Mouse (Mus musculus) hindbrain, embryonic 15.5 days (tissue): ENCODE measurements around the gene Fndc10. TPM values are rescaled to one million over a fixed set of nuclear protein-coding genes. Genes with fewer than 3 reads are reported as not detected.

ENCODE experiments used
- ATAC-seq: fragments of 200-750 bp; cut with Nextera tagmentation; 2 replicates; pipeline ENCODE4 v1.8.0; 2017; ENCODE audit warnings: low read depth, moderate number of reproducible peaks, moderate TSS enrichment; ENCODE audit not compliant: low FRiP score
- H3K27ac ChIP-seq: fragments of 300-500 bp; sonication (generic); replicated peaks from 2 replicates; pipeline ENCODE4 v1.5.1; 2015; ENCODE audit warnings: mild to moderate bottlenecking, inconsistent platforms
- H3K27me3 ChIP-seq: fragments of 300-500 bp; sonication (generic); 2 replicates; pipeline ENCODE4 v1.6.1; 2015; ENCODE audit warnings: control low read depth, inconsistent platforms
- H3K36me3 ChIP-seq: fragments of 300-500 bp; sonication (generic); 2 replicates; pipeline ENCODE4 v1.6.1; 2015; ENCODE audit warnings: control low read depth, inconsistent platforms
- H3K4me1 ChIP-seq: fragments of 300-500 bp; sonication (generic); replicated peaks from 2 replicates; pipeline ENCODE4 v1.6.1; 2015; ENCODE audit warnings: control low read depth, inconsistent platforms
- H3K4me2 ChIP-seq: fragments of 300-500 bp; sonication (generic); 2 replicates; pipeline ENCODE4 v1.6.1; 2015; ENCODE audit warnings: moderate library complexity, mild to moderate bottlenecking, inconsistent platforms
- H3K4me3 ChIP-seq: fragments of 300-500 bp; sonication (generic); 2 replicates; pipeline ENCODE4 v1.5.1; 2015; ENCODE audit warnings: mild to moderate bottlenecking, inconsistent platforms
- H3K9ac ChIP-seq: fragments of 300-500 bp; sonication (generic); 2 replicates; pipeline ENCODE4 v1.6.1; 2015; ENCODE audit warnings: inconsistent platforms
- H3K9me3 ChIP-seq: fragments of 300-500 bp; sonication (generic); 2 replicates; pipeline ENCODE4 v1.6.1; 2016; ENCODE audit warnings: control low read depth, inconsistent platforms
- WGBS: fragments of 180-500 bp; shearing (Covaris S2); methylation state at CpG from one replicate; pipeline ENCODE4 v1.1.7; 2015; 5-methylcytosine and 5-hydroxymethylcytosine counted together
- polyA plus RNA-seq: library from polyadenylated mRNA; unstranded; fragments of >200 nt; fragmentation: Nextera tagmentation; extraction: Ambion mirVana; gene quantifications from 2 replicates; pipeline ENCODE4 v1.2.1, GENCODE M21; 2015

The Fndc10 gene
- polyA plus RNA-seq, 1 experiment from 2014 or later = 20.6 TPM

DNA sequence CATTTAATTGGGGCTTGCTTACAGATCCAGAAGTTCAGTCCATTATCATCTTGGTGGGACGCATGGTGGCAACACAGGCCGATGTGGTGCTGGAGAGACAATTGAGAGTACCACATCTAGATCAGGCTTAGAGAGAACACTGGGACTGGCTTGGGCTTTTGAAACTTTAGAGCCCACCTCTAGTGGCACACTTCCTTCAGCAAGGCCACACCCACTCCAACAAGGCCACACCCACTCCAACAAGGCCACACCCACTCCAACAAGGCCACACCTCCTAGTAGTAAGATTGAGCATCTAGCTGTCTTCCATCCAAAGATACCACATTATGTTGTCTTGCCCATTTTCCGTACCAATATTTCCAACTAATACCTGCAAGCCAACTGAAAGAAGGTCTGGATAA, 1.7 kb upstream of the Fndc10 start:
- WGBS = 96% methylated on average over 3 of the region's 3 CpGs
- Histone ChIP-seq H3K27ac (no peak overlapping the region), H3K36me3 (no peaks in the 10 kb centered on the region), H3K27me3 (no peaks in the 10 kb centered on the region), H3K9me3 (no peaks in the 10 kb centered on the region), H3K9ac (no peak overlapping the region), H3K4me1 (peaks cover 32% of the 10 kb centered on the region), H3K4me3 (no peak overlapping the region), H3K4me2 (no peak overlapping the region)
- ATAC-seq = no peak

DNA sequence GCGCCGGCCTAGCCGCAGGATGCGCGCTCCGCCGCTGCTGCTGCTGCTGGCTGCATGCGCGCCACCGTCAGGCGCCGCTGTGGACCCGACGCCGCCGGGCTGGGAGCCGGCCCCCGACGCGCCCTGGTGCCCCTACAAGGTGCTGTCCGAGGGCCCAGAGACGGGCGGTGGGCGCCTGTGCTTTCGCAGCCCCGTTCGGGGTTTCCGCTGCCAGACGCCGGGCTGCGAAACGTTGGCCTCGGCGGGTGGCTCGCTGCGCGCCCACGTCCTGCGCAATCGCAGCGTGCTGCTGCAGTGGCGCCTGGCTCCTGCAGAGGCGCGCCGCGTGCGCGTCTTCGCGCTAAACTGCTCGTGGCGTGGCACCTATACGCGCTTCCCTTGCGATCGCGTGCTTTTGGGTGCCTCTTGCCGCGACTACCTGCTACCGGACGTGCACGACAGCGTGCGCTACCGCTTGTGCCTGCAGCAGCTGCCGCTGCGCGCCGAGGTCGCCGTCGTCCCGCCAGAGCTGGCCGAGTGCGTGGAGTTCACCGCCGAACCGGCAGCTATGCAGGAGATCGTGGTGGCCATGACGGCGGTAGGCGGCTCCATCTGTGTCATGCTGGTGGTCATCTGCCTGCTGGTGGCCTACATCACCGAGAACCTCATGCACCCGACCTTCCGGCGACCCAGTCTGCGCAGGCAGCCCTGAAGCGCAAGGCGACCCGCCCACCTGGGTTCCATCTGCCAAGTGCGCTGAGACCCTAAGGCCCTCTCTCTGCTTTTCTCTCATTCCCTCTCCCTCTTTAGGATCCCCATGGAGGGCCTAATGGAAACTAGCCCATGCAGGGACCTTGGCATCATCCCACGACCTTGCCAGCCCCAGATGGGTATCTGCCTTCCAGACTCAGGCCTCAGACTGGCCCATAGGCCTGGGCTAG, 600 bp downstream of the Fndc10 start:
- Histone ChIP-seq H3K9ac (peak overlapping the region; percentile 87), H3K27ac (peak overlapping the region; percentile 99), H3K4me3 (peak overlapping the region; percentile 79), H3K9me3 (no peaks in the 10 kb centered on the region), H3K27me3 (no peaks in the 10 kb centered on the region), H3K36me3 (no peaks in the 10 kb centered on the region), H3K4me2 (peak overlapping the region; percentile 96), H3K4me1 (peaks cover 32% of the 10 kb centered on the region)
- WGBS = under 1% methylated on average over 86 of the region's 92 CpGs
- ATAC-seq = peak; percentile 87

DNA sequence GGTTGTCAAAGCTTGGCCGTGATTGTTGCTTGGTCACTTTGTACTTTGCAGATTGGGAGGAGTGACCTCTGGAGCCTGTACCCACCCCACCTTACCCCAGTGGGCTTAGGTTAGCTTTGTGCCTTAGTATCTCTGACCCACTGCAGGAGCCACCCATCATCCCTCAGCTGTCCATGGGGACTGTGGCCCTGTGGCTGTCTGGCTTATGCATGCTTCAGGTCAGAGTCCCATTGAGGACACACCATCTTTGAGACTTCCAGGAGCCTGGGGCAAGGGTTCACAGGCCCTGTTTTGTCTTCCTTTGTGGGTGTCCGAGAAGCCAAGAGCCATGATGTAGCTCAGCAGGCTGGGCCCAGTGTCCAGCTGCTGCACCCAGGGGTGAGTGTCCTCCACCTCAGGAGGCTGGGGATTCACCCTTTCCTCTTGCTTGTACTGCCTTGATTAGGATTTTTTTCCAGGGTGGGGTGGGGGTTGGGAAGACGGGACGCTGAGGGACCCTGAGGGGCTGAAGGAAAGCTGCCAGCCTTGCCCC, 1.5 kb downstream of the Fndc10 start:
- peak overlapping the region; percentile 96 for H3K4me2 ChIP-seq

DNA sequence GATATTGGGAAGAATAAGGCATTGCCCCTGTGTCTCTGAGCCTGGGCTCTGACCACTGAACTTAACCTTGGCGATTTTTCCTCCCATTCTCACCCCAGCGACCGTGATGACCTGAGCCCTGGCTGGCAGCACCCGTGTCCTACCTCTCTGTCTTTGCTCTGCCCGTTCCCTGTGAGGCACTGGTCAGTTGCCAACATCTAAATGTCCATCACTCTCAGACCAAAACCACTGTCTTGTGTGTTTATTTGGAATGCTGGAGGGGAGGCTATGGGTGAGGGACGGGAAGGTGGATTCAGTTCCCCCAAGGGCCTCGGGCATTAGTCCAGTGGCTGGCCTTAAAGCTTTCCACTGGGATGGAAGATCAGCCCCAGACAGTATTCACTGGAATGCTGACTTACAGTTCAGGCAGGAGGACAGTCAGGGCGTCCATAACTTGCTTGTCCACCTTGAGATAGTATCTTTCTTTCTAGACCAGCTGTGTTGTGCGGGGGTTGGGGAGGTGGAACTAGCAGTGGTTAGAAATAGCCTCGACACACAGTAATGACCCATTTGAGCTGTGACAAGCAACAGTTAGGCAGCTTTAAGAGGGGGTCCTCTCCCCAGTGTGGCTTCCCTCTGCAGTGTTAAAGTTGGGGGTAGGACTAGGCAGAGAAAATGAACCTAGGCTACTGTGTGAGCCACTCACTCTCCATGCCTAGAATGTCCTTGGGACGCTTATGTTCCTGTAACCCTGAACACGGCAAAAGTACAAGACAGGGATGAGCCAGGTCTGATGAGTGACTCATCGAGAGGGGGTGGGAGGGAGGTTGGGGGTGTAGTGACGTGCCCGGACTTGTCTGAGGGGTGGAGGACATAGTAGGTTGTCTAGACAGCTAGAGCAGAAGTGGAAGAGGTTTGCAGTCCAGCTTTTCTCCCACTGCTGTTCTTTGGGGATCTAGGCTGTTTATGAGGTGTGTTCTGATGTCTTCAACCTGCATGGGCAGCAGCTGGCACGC, 2.4 kb downstream of the Fndc10 start:
- 79% methylated on average over 16 of the region's 16 CpGs for WGBS
- no peaks in the 10 kb centered on the region for H3K36me3 ChIP-seq
- no peaks in the 10 kb centered on the region for H3K9me3 ChIP-seq
- peak overlapping the region; percentile 96 for H3K4me2 ChIP-seq
- H3K4me3 ChIP-seq = peak overlapping the region; percentile 79
- no peak overlapping the region for H3K27ac ChIP-seq
- peaks cover 32% of the 10 kb centered on the region for H3K4me1 ChIP-seq
- H3K9ac ChIP-seq = peak overlapping the region; percentile 87; the same call in 1 of the 2 replicates
- H3K27me3 ChIP-seq = no peaks in the 10 kb centered on the region
- no peak for ATAC-seq

More for the DNA sequence above, 1.5 kb downstream of the Fndc10 start:
- no peak for ATAC-seq
- H3K27me3 ChIP-seq = no peaks in the 10 kb centered on the region
- H3K4me1 ChIP-seq = peaks cover 32% of the 10 kb centered on the region
- H3K36me3 ChIP-seq = no peaks in the 10 kb centered on the region
- peak overlapping the region; percentile 99 for H3K27ac ChIP-seq
- H3K9me3 ChIP-seq = no peaks in the 10 kb centered on the region
- whole genome bisulfite sequencing = 80% methylated on average over 4 of the region's 4 CpGs
- peak overlapping the region; percentile 79 for H3K4me3 ChIP-seq
- peak overlapping the region; percentile 87 for H3K9ac ChIP-seq

- H3K4me3 ChIP-seq = no peak overlapping the region
- no peaks in the 10 kb centered on the region for H3K27me3 ChIP-seq
- no peaks in the 10 kb centered on the region for H3K9me3 ChIP-seq
- H3K36me3 ChIP-seq = no peaks in the 10 kb centered on the region
- no peak overlapping the region for H3K27ac ChIP-seq
- peaks cover 24% of the 10 kb centered on the region for H3K4me1 ChIP-seq
- H3K4me2 ChIP-seq = no peak overlapping the region
- H3K9ac ChIP-seq = no peak overlapping the region
- no peak for ATAC-seq
Observed at GRCm38 (mm10) chr4:155700425-155700824, 6.3 kb downstream of the Fndc10 start.

GRCm38 (mm10) chr4:155703425-155703929, 9.3 kb downstream of the Fndc10 start:
- WGBS = 92% methylated on average over 4 of the region's 4 CpGs

DNA sequence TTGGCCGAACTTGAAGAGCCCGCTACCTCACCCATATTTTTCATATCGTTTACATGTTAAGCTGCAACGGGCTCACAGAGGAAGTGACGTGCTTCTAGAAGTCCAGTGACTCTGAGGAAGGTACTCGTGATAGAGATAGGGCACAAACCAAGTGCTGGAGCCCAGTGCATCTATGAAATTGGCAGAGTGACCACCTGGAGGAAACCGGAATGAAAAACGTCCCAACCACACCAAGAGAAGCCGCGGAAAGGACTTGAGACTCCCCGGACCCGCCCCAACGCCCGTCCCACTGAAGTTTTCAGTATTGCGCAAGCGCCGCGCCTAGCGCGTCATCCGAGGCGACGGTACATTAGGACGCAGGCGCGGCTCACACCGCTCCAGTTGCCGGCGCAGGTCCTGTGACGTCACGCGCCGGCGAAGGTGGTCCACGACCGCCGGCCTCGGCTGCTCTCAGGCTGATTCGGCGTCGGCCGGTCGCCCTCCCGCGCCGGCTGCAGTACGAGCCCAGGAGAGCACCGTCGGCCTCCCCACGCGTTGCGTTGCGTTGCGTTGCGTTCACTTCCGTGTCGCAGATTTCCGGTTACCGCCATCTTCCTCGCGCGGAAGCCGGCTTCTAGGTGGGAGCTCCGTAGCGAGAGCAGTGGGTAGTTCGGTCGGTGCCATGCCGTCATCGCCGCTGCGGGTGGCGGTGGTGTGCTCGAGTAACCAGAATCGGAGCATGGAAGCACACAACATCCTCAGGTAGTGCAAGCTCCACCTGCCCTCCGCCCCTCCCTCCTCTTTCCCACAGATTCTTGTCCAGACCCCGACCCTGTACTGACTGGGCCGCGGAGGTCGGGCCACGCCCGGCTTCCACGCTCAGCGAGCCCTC, 10.8 kb downstream of the Fndc10 start, which contains the start of gene Ssu72:
TSS of gene Ssu72 (plus strand) at position 80 of the 871 bp plus-strand sequence.
- H3K4me2 ChIP-seq = peak within 1 kb of the TSS; percentile 97
- peaks cover 26% of the 10 kb centered on the region for H3K4me1 ChIP-seq
- peak within 1 kb of the TSS; percentile 94 for H3K9ac ChIP-seq
- peak; percentile 96 for ATAC-seq
- H3K4me3 ChIP-seq = peak within 1 kb of the TSS; percentile 97
- no peaks in the 10 kb centered on the region for H3K27me3 ChIP-seq
- under 1% methylated on average over 82 of the region's 83 CpGs for WGBS
- peak within 1 kb of the TSS; percentile 89 for H3K27ac ChIP-seq
- H3K36me3 ChIP-seq = no peaks in the 10 kb centered on the region
- no peaks in the 10 kb centered on the region for H3K9me3 ChIP-seq

More at GRCm38 (mm10) chr4:155703425-155703929, 9.3 kb downstream of the Fndc10 start:
- no peaks in the 10 kb centered on the region for H3K36me3 ChIP-seq
- H3K4me3 ChIP-seq = no peak overlapping the region
- H3K4me2 ChIP-seq = no peak overlapping the region
- no peak for ATAC-seq
- no peaks in the 10 kb centered on the region for H3K27me3 ChIP-seq
- no peak overlapping the region for H3K9ac ChIP-seq
- no peak overlapping the region for H3K27ac ChIP-seq
- H3K4me1 ChIP-seq = peaks cover 25% of the 10 kb centered on the region
- no peaks in the 10 kb centered on the region for H3K9me3 ChIP-seq

DNA sequence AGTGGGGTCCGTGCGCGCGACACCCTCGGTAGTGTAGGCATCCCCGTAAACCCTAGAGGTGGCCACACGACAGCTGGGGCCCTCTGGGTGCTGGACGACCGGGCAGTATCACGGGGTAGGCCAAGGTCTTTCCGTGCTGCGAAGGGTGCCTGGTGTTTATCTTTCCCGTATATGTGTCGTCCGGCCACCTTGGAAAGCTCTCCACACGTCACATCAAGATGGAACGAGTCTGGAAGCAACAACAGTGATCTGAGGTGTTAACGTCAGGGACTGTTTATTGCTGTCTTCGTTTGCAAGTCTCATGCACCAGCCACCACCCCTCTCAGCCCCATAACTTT, 11.4 kb downstream of the Fndc10 start:
- Histone ChIP-seq H3K4me1 (peaks cover 32% of the 10 kb centered on the region), H3K27ac (peak overlapping the region; percentile 89), H3K4me3 (peak overlapping the region; percentile 97), H3K9me3 (no peaks in the 10 kb centered on the region), H3K4me2 (peak overlapping the region; percentile 97), H3K36me3 (no peaks in the 10 kb centered on the region), H3K9ac (peak overlapping the region; percentile 94), H3K27me3 (no peaks in the 10 kb centered on the region)
- ATAC-seq = no peak
- under 1% methylated on average over 19 of the region's 19 CpGs for WGBS

- Histone ChIP-seq H3K9me3 (no peaks in the 10 kb centered on the region), H3K4me1 (peaks cover 32% of the 10 kb centered on the region), H3K9ac (no peak overlapping the region), H3K27ac (no peak overlapping the region; the same call in 1 of the 2 replicates), H3K36me3 (no peaks in the 10 kb centered on the region), H3K27me3 (no peaks in the 10 kb centered on the region), H3K4me2 (no peak overlapping the region), H3K4me3 (no peak overlapping the region)
- no peak for ATAC-seq
- WGBS = 86% methylated on average over 2 of the region's 2 CpGs
Observed at GRCm38 (mm10) chr4:155708582-155708981, 14.4 kb downstream of the Fndc10 start.

GRCm38 (mm10) chr4:155708988-155709387, 14.8 kb downstream of the Fndc10 start:
- Histone ChIP-seq H3K27ac (no peak overlapping the region; the same call in 1 of the 2 replicates), H3K36me3 (no peaks in the 10 kb centered on the region), H3K9ac (no peak overlapping the region), H3K4me1 (peaks cover 31% of the 10 kb centered on the region), H3K4me2 (no peak overlapping the region), H3K9me3 (no peaks in the 10 kb centered on the region), H3K27me3 (no peaks in the 10 kb centered on the region), H3K4me3 (no peak overlapping the region)
- no peak for ATAC-seq
